Mouse (Mus musculus) 3134 (cell line): ENCODE data around the gene Pgm2l1.

Experiments used
- DNase-seq: peaks from one replicate; pipeline ENCODE4 v3.0.0-alpha.2; 2011; ENCODE audit warnings: low spot score; ENCODE audit not compliant: insufficient read length; ENCODE audit errors: extremely low read depth

Gene Pgm2l1

DNA sequence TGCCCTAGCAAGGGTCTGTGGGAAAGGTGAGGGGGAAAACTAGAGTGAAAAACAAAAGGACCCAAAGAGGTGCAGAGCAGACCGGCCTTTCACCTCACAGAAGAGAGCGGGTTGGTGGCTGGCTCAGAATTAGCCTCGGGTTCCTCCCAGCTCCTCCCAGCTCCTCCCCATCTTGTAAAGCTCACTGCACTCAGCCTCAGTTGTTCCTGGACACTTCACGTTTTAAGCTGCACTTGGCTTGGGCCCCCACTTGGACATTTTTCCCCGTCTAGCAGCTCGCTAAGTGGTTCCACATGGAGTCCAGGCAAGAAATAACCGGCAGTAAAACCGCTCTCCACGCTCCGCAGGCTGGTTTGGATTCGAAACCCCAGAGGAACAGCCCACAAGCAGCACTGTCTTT lies 61.4 kb downstream of the Pgm2l1 start:
- peak; percentile 37 for DNase-seq

DNA sequence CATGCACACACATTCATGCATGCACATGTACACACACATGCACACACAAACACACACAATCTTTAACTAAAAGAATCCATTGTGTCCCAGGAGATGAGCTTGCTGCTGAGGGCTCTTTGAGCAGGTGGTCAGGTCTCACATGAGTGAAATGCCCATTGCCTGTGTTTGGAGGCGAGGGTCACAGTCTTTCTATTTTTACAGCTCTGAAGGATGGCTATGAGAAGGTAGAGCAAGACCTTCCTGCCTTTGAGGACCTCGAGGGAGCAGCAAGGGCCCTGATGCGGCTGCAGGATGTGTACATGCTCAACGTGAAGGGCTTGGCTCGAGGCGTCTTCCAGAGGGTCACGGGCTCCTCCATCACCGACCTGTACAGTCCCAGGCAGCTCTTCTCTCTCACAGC lies 66.4 kb downstream of the Pgm2l1 start:
- DNase-seq = no peak

- no peak for DNase-seq
These were observed 68.6 kb downstream of the Pgm2l1 start for GRCm38 (mm10) chr7:100295745-100296144.

- no peak for DNase-seq
These were observed 69.5 kb downstream of the Pgm2l1 start for GRCm38 (mm10) chr7:100296699-100297098.

- DNase-seq = no peak
These were observed 71.8 kb downstream of the Pgm2l1 start for GRCm38 (mm10) chr7:100298861-100299510.

GRCm38 (mm10) chr7:100301390-100301789 lies 74.2 kb downstream of the Pgm2l1 start:
- DNase-seq = no peak

DNA sequence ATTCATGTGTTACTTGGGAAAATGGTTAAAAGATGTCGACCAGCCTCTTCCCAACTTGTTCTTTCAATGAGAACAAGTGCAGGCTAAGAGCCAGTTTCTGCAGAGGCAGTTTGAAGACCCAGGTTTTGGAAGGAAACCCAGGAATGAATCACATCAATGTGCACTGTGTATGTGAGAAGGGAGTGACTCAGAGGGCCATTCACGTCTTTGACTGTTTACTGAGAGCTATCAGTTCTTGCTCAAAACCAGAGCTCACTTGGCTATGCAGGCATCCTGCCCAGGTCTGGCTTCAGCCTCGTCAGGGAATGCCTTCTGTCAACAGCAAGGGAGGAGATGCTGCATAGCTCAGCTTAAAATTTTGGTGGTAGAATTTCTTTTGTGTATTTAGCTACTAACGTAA lies 75.1 kb downstream of the Pgm2l1 start:
- peak; percentile 64 for DNase-seq

DNA sequence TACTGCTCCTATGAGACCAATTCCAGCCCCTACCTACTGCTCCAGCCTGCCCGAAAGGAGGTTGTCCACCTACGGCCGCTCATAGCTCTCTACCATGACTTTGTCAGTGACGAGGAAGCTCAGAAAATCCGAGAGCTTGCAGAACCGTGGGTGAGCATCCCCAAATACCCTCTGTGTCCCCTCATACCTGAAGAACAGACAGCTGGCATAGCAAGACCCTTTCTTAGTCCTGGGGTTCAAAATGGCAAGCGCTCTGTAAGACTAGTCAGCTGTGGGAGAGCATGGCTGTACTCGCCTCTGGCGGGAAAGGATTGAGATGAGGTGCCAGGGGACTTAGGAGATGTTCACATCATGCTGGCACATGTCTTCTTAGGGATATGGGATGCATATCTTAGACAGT lies 78.7 kb downstream of the Pgm2l1 start:
- no peak for DNase-seq

DNA sequence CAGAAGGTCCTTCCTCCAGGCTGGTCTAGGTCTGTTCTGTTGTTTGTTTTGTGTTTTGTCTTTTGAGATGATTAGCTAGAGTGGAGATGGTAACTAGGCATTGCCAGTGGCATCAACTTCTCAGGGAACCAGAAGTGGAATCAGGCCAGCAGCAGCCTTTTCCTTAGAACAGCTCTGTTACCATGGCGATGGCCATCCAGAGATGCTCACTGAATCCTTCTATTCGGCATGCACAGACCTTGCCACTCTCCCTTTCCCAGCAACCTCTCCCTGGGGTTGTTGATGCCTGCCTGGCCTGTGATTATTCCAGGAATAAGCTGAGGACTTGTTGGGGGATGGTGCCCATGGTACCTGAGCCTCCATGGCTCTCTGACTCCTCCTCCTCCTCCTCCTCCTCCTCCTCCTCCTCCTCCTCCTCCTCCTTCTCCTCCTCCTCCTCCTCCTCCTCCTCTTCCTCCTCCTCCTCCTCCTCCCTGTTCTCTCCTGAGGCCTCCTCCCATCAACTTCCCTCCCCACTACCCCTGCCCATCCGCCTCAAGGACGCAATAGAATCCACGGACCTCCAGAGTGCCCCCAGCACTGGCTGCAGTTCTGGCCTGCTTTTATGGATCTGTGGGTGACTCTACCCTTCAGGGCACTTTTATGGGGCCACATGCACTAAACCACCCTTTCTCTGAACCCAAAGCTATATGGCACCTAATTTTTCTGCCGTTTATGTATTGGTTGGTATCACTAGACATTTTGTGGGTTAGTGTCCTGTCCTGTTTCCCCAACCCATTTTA lies 80.9 kb downstream of the Pgm2l1 start:
- no peak for DNase-seq

DNA sequence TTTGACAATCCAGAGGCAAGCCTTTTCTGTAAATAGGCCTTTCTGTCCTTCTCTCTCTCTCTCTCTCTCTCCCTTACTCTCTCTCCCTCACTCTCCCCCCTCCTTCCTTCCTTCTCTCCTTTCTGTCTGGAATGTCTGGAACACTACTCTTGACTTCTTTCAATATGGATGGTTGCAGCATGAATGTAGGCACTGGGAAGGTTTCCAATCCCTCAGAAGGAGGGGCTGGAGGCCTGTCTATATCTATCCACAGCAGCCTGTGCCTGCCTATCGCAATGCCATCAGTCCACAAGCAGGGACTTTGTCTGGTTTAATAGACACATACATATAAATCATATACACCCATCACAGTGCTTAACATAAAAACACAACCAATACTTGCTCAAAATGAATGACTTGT lies 82.0 kb downstream of the Pgm2l1 start:
- peak; percentile 43 for DNase-seq

DNA sequence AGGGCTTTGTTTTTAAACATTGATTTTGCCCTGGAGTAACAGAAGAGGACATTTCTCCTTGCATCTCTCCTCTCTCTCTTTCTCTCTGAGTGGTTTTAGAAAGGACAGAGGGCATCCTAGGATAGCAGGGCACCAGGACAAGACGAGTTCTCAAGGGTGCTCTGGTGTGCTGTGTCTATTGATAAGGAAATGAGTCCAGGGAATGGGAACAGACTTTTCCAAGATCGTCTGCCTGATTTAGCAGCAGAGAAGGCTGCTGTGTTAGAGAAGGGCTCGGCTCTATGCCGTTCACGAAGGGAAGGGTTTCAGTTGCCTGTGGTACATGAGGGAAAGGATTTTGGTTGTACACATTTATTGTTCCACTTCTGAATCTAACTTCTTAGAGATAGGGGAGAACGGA lies 82.5 kb downstream of the Pgm2l1 start:
- DNase-seq = no peak

- DNase-seq = no peak
These were observed 83.1 kb downstream of the Pgm2l1 start for GRCm38 (mm10) chr7:100310290-100310689.

DNA sequence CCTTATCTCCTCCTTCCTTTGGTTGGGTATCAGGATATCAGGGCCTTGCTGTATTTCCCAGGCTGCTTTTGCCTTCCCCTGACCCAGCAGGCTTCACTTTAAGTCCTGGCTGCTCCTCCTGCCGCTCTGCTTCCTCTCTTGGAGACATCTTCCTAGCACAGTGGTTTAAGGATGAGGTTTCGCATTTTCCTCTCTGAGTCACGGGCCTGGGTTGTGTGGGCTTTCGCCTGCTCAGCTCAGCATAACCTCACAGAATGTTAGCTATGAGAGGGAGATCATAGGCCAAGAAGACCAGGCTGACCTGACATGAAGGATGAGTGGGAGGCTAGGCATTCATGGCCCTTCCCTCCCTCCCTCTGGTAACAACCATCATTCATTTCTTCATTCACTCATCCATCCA lies 85.5 kb downstream of the Pgm2l1 start:
- no peak for DNase-seq

GRCm38 (mm10) chr7:100316924-100317323 lies 89.7 kb downstream of the Pgm2l1 start:
- no peak for DNase-seq

- DNase-seq = no peak
These were observed 90.3 kb downstream of the Pgm2l1 start for GRCm38 (mm10) chr7:100317534-100317933.

DNA sequence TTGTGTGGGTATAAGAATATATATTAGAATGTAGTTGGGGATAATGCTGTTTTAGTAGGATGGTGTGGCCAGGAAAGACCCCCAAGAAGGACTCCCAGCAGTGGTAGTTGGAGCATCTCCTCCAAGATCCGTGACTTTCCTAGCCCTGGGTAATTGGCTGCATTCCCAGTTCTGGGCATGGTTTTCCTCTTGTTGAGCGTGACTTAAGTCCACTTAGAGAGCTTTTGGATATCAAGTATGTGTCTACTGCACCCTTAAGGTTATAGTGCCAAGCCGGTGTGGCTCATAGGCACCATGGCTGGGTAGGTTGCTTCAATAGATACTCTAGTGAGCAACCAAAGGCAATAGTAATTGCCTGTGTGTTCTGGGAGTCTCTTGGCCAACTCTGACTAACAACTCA lies 96.5 kb downstream of the Pgm2l1 start:
- DNase-seq = no peak

DNA sequence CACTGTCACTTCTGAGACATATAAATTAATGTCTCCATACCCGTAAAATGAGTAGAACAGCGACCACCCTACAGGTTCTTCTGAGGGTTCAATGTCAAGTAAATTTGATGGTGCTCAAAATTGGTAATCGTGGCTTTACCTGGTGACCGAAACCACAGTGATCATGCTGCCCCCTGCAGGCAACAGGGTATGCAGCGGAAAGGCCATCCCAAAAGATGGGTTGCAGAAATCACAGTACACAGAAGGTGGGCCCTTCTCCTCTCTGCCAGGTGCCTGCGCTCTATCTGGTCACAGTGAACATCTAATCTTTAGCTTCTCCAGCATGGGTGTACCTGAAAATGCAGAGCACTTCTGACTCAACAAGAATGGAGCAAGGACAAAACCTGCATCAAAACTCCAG lies 98.3 kb downstream of the Pgm2l1 start:
- DNase-seq = no peak

DNA sequence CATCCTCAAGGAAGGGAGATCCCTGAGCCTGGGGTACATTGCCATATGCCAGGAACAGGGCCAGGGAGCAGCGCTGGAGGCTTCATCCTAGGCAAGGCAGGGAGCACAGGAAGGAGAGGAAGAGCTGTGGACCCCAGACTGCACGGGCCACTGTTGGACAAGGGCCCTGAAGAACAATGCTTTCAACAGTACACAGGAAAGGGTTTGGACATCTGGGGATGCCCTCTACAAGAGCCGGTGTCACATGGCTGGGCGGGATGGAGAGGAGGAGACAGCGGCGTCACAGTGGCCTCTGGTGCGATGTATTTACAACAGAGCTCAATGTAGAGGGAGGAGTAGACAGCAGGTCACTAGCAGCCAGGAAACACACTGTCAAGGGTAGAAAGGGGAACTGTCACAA lies 100.3 kb downstream of the Pgm2l1 start:
- DNase-seq = no peak
